Mouse (Mus musculus): Measurements from ENCODE around the gene Sema7a. TPM values are rescaled to one million over a fixed set of nuclear protein-coding genes. Genes with fewer than 3 reads are reported as not detected.

The Sema7a gene
- total RNA-seq, 1 experiment: 7.5 TPM

DNA sequence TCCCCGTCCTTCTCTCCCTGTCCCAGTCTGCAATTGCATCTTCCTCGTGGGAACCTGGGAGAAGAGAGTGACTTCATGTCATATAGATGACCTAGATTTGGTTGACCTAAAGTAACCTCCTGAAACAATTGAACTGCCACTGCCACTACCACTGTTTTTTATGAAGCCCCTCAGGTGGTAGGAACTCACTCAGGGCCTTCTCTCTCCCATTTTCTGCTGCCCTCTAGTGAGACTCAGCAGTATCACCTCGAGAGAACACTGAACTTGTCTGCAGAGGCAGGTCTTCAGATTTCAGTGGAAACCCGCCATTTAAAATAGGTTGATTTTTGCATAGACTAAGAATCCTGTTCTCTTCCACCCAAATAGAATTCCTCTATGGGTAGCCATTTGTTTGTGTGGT is 55.4 kb downstream of the Sema7a start:
- no peak overlapping the region for H3K9ac ChIP-seq (ENCODE audit: insufficient read depth, low read depth, low read length, poor library complexity, severe bottlenecking)
- peaks cover 0 to 3% of the 10 kb centered on the region in 2 experiments; a peak in 1 of 4 replicates for H3K4me1 ChIP-seq (ENCODE audit: control insufficient read depth in 2 of 2, insufficient read depth in 2 of 2, low read length in 2 of 2, poor library complexity in 1 of 2)
- no peaks in the 10 kb centered on the region for H3K9me3 ChIP-seq (ENCODE audit: control insufficient read depth, insufficient read depth, low read depth, low read length)
- no peak for DNase-seq (ENCODE audit: low read depth, low spot score)
- no peak overlapping the region for H3K4me3 ChIP-seq (ENCODE audit: insufficient read depth in 1 of 2, low read depth in 1 of 2, low read length in 2 of 2, poor library complexity in 1 of 2, severe bottlenecking in 1 of 2)
- in situ Hi-C loops (cut with MboI; ENCODE audit: low sequenced_read_pairs in 2 of 2, unreplicated experiment in 2 of 2): loop anchor here in 1 of 2 experiments (5.0 to 10.0 kb wide), 2 partner anchors 58 to 130 kb away; no protein-coding TSS in a partner anchor
- no peak overlapping the region for H3K27ac ChIP-seq (ENCODE audit: insufficient read depth, low read depth, low read length, poor library complexity, severe bottlenecking)
- no peaks in the 10 kb centered on the region for H3K36me3 ChIP-seq (ENCODE audit: control insufficient read depth, insufficient read depth, low read length, poor library complexity, severe bottlenecking)
- TF ChIP-seq ZC3H11A (IDR thresholded peaks at IDR 0.05; ENCODE audit: borderline replicate concordance, low read depth, low read length): no peak
- no peak for TF ChIP-seq ZNF384 (IDR thresholded peaks at IDR 0.05; ENCODE audit: low read depth, low read length)
- no peak for TF ChIP-seq CHD2 (IDR thresholded peaks at IDR 0.05; ENCODE audit: low read depth, low read length)
- no peak for TF ChIP-seq HCFC1 (IDR thresholded peaks at IDR 0.05; ENCODE audit: borderline replicate concordance, insufficient read depth, low read length)

GRCm38 (mm10) chr9:57997511-57998031 is 57.7 kb downstream of the Sema7a start:
- H3K9me3 ChIP-seq (ENCODE audit: control insufficient read depth, insufficient read depth, low read depth, low read length): no peaks in the 10 kb centered on the region
- no peak overlapping the region for H3K27ac ChIP-seq (ENCODE audit: insufficient read depth, low read depth, low read length, poor library complexity, severe bottlenecking)
- no peak overlapping the region for H3K9ac ChIP-seq (ENCODE audit: insufficient read depth, low read depth, low read length, poor library complexity, severe bottlenecking)
- TF ChIP-seq CHD2 (IDR thresholded peaks at IDR 0.05; ENCODE audit: low read depth, low read length) (no peak), HCFC1 (IDR thresholded peaks at IDR 0.05; ENCODE audit: borderline replicate concordance, insufficient read depth, low read length) (no peak), MAFK (IDR thresholded peaks at IDR 0.05; ENCODE audit: insufficient read depth, low read depth, low read length) (no peak), ZNF384 (IDR thresholded peaks at IDR 0.05; ENCODE audit: low read depth, low read length) (no peak), ZC3H11A (IDR thresholded peaks at IDR 0.05; ENCODE audit: borderline replicate concordance, low read depth, low read length) (no peak)
- H3K4me1 ChIP-seq (ENCODE audit: control insufficient read depth in 2 of 2, insufficient read depth in 2 of 2, low read length in 2 of 2, poor library complexity in 1 of 2): peaks cover 0 to 4% of the 10 kb centered on the region in 2 experiments; a peak in 1 of 4 replicates
- DNase-seq (ENCODE audit: low read depth, low spot score): no peak
- H3K4me3 ChIP-seq (ENCODE audit: insufficient read depth in 1 of 2, low read depth in 1 of 2, low read length in 2 of 2, poor library complexity in 1 of 2, severe bottlenecking in 1 of 2): peak overlapping the region; percentile 54 to 67
- in situ Hi-C loops (cut with MboI; ENCODE audit: low sequenced_read_pairs in 2 of 2, unreplicated experiment in 2 of 2): loop anchor here in 1 of 2 experiments (5.0 to 10.0 kb wide), 2 partner anchors 60 to 133 kb away; no protein-coding TSS in a partner anchor
- H3K36me3 ChIP-seq (ENCODE audit: control insufficient read depth, insufficient read depth, low read length, poor library complexity, severe bottlenecking): no peaks in the 10 kb centered on the region

DNA sequence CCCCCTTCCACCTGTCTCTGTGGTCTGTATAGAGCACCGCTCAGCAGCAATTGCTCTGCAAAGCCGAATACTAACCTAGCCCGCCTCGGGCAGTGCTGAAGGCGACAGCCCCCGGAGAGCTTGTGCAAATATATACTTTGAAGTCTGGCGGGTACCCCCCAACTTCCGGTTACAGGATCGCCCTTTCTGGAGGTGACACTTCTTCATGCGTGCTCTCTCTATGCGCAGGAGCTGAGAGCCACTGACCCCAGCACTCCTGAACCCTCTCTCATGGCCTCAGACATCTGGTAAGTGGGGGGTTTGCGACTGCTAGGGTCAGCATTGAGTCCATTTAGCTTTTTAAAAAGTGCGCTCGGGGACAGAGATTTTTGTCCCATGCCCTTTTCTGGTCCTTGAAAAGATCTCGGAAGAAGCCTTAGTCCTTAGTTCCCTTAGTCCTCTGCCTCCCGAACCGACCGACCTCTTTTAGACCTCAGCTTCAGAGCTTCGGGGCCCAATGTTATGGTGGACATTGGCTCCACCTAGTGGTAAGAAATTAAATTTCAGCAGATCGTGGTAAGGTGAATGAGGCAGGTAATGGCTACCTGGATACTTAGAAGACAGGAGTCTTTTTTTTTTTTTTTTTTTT is 58.2 kb downstream of the Sema7a start:
- in situ Hi-C loops (cut with MboI; ENCODE audit: low sequenced_read_pairs in 2 of 2, unreplicated experiment in 2 of 2): loop anchor here in 1 of 2 experiments (5.0 to 10.0 kb wide), 2 partner anchors 61 to 133 kb away; no protein-coding TSS in a partner anchor
- Histone ChIP-seq H3K27ac (ENCODE audit: insufficient read depth, low read depth, low read length, poor library complexity, severe bottlenecking) (no peak overlapping the region), H3K4me1 (ENCODE audit: control insufficient read depth in 2 of 2, insufficient read depth in 2 of 2, low read length in 2 of 2, poor library complexity in 1 of 2) (peaks cover 0 to 9% of the 10 kb centered on the region in 2 experiments; a peak in 1 of 4 replicates), H3K36me3 (ENCODE audit: control insufficient read depth, insufficient read depth, low read length, poor library complexity, severe bottlenecking) (no peaks in the 10 kb centered on the region), H3K9ac (ENCODE audit: insufficient read depth, low read depth, low read length, poor library complexity, severe bottlenecking) (peak overlapping the region; percentile 42; the same call in 1 of the 2 replicates), H3K9me3 (ENCODE audit: control insufficient read depth, insufficient read depth, low read depth, low read length) (no peaks in the 10 kb centered on the region), H3K4me3 (ENCODE audit: insufficient read depth in 1 of 2, low read depth in 1 of 2, low read length in 2 of 2, poor library complexity in 1 of 2, severe bottlenecking in 1 of 2) (peak overlapping the region; percentile 54 to 67)
- DNase-seq (ENCODE audit: low read depth, low spot score): peak; percentile 83
- TF ChIP-seq MAFK (IDR thresholded peaks at IDR 0.05; ENCODE audit: insufficient read depth, low read depth, low read length) (0 out of 2 replicates have a peak, but pooled peaks have one; percentile 15), ZNF384 (IDR thresholded peaks at IDR 0.05; ENCODE audit: low read depth, low read length) (peak; percentile 83), ZC3H11A (IDR thresholded peaks at IDR 0.05; ENCODE audit: borderline replicate concordance, low read depth, low read length) (peak; percentile 92), HCFC1 (IDR thresholded peaks at IDR 0.05; ENCODE audit: borderline replicate concordance, insufficient read depth, low read length) (no peak), CHD2 (IDR thresholded peaks at IDR 0.05; ENCODE audit: low read depth, low read length) (no peak)

DNA sequence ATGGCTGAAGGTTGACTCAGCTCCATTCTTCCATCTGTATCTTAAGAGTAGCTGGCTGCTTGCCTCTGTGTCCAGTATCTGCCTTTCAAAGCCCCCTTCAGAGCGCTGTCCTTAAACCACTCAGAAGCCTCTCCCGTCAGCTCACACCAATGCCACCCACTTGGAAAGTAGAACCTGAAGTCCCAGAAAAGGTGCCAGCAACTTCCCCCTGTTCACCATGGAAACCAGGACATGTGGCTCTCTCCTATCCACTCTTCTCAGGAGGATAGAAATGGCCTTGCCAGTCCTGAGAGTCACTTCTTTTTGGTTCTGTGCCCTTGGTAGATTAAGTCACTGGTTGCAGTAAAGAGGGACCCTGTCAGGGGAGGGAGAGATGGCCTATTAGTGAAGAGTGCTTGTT is 58.8 kb downstream of the Sema7a start:
- Histone ChIP-seq H3K4me3 (ENCODE audit: insufficient read depth in 1 of 2, low read depth in 1 of 2, low read length in 2 of 2, poor library complexity in 1 of 2, severe bottlenecking in 1 of 2) (peak overlapping the region in 1 of 2 experiments; percentile 67; a peak in 1 of 4 replicates), H3K36me3 (ENCODE audit: control insufficient read depth, insufficient read depth, low read length, poor library complexity, severe bottlenecking) (no peaks in the 10 kb centered on the region), H3K27ac (ENCODE audit: insufficient read depth, low read depth, low read length, poor library complexity, severe bottlenecking) (no peak overlapping the region), H3K9me3 (ENCODE audit: control insufficient read depth, insufficient read depth, low read depth, low read length) (no peaks in the 10 kb centered on the region), H3K4me1 (ENCODE audit: control insufficient read depth in 2 of 2, insufficient read depth in 2 of 2, low read length in 2 of 2, poor library complexity in 1 of 2) (peaks cover 0 to 9% of the 10 kb centered on the region in 2 experiments; a peak in 1 of 4 replicates), H3K9ac (ENCODE audit: insufficient read depth, low read depth, low read length, poor library complexity, severe bottlenecking) (no peak overlapping the region)
- DNase-seq (ENCODE audit: low read depth, low spot score): no peak
- TF ChIP-seq ZNF384 (IDR thresholded peaks at IDR 0.05; ENCODE audit: low read depth, low read length) (no peak), HCFC1 (IDR thresholded peaks at IDR 0.05; ENCODE audit: borderline replicate concordance, insufficient read depth, low read length) (no peak), MAFK (IDR thresholded peaks at IDR 0.05; ENCODE audit: insufficient read depth, low read depth, low read length) (no peak), CHD2 (IDR thresholded peaks at IDR 0.05; ENCODE audit: low read depth, low read length) (no peak)
- in situ Hi-C loops (cut with MboI; ENCODE audit: low sequenced_read_pairs in 2 of 2, unreplicated experiment in 2 of 2): loop anchor here in 1 of 2 experiments (5.0 to 10.0 kb wide), 2 partner anchors 61 to 134 kb away; no protein-coding TSS in a partner anchor

Data from ES-E14 (cell line).